Mouse (Mus musculus) ovary, postnatal 10 days (tissue): ENCODE data around the gene Fam184b.

ENCODE experiments used
- DNase-seq: peaks from one replicate; pipeline ENCODE4 v3.0.0; 2022; ENCODE audit warnings: low spot score

Gene Fam184b

DNA sequence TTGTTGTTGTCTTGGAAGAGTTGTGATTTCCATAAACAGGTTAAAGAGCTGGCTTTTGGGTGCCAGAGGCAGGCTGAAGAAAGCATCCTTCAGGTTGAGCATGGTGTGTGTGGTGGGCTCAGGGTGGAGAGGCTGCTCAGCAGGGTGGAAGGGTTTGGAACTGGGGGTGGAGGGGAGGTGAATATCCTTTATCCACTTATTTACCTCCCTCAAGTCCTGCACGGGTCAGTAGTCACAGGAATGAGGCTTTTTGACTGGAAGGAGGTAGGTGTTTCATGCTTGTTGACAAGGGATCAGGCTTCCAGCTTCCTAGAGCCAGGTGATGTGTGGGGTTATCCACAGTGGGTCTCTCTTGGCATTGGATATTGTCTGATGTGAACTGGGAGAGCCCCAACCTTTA, 124.8 kb downstream of the Fam184b start:
- DNase-seq = no peak

- DNase-seq = no peak
Measured at GRCm38 (mm10) chr5:45513511-45513910, 125.9 kb downstream of the Fam184b start.

DNA sequence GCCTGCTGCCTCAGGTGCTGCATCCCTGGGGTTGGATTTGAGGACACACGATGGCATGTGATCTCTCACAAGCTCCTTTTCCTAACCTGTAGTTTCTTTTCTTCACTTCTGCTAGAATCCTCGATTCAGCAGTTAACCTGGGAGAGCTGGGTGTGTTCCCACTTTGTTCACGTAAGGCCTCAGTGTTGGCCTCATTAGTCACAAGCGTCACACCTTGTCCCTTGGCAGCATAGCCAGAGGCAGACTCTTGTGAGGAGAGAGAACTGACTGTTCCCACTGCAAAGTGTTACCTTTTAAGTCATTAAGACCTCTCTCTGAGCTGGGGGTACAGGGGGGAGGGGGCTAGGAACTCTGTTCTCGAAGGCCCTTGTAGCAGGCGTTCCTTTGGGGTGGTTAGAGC, 126.5 kb downstream of the Fam184b start:
- no peak for DNase-seq

GRCm38 (mm10) chr5:45510071-45510470, 129.3 kb downstream of the Fam184b start:
- no peak for DNase-seq

- DNase-seq = no peak
Measured at GRCm38 (mm10) chr5:45497564-45497963, 141.8 kb downstream of the Fam184b start.

GRCm38 (mm10) chr5:45496930-45497550, 142.4 kb downstream of the Fam184b start:
- DNase-seq = no peak

- no peak for DNase-seq
Measured at GRCm38 (mm10) chr5:45496479-45496878, 142.9 kb downstream of the Fam184b start.

DNA sequence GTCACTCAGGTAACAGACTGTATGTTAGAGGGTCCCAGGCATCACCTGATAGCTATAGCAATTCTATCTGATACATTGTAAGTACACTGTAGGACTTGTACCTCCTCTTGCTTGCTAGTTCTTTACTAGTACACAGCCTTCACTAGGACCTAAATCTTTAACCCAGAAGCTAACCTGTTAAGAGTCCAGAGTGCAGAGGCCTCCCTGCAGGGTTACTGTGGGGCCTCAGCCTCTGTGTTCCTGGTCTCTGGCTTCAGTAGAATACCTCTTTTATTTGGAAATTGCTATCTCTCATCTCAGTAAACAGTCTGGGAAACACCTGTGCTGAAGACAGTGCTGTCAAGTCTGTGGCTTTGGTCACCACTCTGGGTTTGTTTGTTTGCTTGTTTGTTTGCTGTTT, 143.4 kb downstream of the Fam184b start:
- no peak for DNase-seq

DNA sequence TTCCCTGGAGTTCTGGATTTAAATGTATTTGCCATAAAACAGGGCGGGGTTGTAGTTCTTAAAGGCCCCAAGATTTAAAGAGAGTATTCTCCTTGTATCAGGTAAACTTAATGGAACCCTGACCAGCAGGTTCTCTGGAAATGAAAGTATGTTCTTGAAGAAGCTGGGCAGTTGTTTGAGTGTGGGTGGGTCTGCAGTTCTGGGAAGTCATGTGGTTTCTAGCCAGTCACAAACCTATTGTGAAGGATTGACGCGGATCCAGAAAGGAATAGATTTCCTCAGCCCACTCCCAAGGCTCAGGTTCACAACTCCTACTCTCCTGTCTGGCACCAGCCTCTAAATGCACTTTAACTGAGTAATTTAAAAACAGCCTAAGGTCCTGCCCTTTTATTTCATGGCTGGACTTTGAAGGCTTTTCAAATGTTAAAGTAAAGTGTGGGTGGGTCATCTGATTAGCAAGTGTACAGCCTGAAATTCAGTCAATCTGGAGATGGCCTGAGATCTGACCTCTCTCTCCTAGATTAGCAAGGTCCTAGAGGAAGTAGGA, 143.9 kb downstream of the Fam184b start:
- DNase-seq = no peak

- DNase-seq = no peak
Measured at GRCm38 (mm10) chr5:45494093-45494755, 145.2 kb downstream of the Fam184b start.

DNA sequence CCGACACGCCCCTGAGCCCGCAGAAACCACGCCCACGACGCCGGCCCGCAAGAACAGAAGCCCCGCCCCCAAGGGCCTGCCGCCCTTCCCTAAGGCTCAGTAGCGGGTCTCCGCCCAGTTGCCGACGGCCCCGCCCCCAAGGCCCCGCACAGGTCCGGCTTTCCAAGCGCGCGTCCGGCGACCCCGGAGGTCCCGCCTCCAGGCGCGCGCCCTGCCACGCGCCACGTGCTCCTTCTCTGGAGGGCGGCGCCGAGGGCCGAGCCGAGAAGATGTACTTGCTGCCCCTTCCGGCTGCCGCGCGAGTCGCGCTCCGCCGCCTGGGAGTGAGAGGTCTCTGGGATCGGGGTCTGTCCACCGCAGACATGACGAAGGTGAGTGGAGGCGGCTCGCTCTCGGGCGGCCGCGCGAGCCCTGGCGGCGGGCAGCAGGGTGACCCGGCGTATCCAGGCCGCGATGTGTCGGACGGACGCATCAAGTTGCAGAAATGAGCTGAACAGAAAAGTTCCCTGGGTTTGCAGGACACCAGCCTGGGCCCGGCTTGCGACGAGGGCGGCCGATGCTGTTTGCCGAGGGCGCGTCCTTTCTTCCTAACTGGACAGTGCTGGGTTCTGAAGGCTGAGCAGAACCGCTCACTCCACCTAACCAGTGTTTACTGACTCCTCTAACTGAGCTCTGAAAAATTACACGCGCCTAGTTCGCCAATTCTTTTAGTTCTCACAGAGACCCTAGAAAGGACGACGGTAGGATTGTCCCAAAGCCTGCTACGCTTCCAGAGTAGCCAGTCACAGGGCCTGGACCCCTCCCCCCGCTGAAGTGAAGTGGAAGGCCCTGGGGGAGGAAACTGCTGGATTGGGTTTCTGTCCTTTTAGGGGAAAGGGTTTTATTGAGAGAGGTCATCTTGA, 146.0 kb downstream of the Fam184b start, which contains the start of gene Lap3:
Lap3 (plus strand) TSS at position 184 of the 902 bp plus-strand sequence.
- peak; percentile 93 for DNase-seq

DNA sequence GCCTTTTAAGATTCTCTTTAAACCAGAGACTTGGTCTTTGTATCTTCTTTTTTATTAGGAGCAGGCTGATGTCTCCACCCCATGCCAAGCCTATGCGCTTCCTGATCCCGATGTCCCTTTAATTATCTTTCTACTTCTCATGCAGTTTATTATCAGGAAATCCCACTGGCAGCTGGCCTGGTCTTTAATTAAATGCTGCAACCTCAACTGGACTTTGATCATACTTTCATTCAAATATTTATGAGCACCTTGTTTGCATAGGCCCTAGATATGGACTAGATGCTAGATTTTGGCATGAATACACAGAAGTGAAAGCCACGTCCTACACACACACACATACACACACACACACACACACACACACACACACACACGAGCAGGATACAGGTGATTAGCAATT, 147.6 kb downstream of the Fam184b start:
- no peak for DNase-seq

DNA sequence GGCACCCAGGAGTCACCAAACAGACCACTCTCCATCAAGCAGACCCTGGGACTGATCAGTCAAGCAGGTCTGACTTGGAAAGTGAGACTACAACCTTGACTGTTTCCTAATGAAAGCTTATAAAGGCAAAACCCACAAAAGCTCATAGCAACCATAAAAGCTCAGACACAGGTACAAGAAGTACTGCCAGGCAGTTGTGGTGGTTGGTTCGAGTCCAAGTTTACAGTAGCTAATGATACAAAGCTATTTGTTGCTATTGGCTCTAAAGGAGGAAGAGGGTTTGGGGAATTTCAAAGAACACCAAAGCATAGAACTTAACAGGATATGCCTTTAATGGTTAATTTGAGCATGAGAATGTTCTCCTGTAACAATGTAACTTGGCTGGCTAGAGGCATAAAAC, 155.8 kb downstream of the Fam184b start:
- no peak for DNase-seq

DNA sequence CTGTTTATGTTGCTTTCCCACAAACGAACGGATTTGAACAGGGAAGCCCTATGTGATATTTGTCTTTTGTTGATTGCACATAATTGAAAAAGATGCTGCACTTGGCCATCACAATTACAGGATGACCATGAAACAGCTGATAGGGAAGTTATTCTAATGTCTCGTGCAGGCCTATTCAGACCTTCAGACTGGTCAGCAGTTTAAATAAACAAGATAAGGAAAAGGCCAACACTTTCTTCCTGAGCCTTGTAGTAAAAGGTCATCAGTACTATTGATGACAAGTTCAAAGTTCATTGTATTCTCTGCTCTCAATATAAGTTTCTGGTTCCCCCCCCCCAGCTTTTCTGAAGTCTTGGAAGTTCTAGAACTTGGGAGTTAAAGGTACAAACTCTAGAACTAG, 156.8 kb downstream of the Fam184b start:
- no peak for DNase-seq

- no peak for DNase-seq
Measured at GRCm38 (mm10) chr5:45481125-45481524, 158.3 kb downstream of the Fam184b start.

- DNase-seq = no peak
Measured at GRCm38 (mm10) chr5:45480066-45480465, 159.3 kb downstream of the Fam184b start.
